Mouse (Mus musculus): ENCODE results near the gene Bpgm. TPM values are rescaled to one million over a fixed set of nuclear protein-coding genes. Genes with fewer than 3 reads are reported as not detected.

Gene Bpgm
- total RNA-seq, 2 experiments from 2014 or later: 43.2 to 49.5 TPM

GRCm38 (mm10) chr6:34526389-34526788 lies 50.4 kb downstream of the Bpgm start:
- DNase-seq (ENCODE audit: low spot score in 2 of 2): no peak

- no peak for DNase-seq (ENCODE audit: low spot score in 2 of 2)
These were observed 52.1 kb downstream of the Bpgm start for GRCm38 (mm10) chr6:34528131-34528530.

GRCm38 (mm10) chr6:34529992-34530391 lies 54.0 kb downstream of the Bpgm start:
- DNase-seq (ENCODE audit: low spot score in 2 of 2): no peak

- DNase-seq (ENCODE audit: low spot score in 2 of 2): no peak
These were observed 57.0 kb downstream of the Bpgm start for GRCm38 (mm10) chr6:34533055-34533454.

- DNase-seq (ENCODE audit: low spot score in 2 of 2): no peak
These were observed 57.9 kb downstream of the Bpgm start for GRCm38 (mm10) chr6:34533896-34534295.

GRCm38 (mm10) chr6:34542866-34543265 lies 66.9 kb downstream of the Bpgm start:
- no peak for DNase-seq (ENCODE audit: low spot score in 2 of 2)

GRCm38 (mm10) chr6:34543303-34544206 lies 67.5 kb downstream of the Bpgm start:
- no peak for DNase-seq (ENCODE audit: low spot score in 2 of 2)

GRCm38 (mm10) chr6:34544207-34544602 lies 68.2 kb downstream of the Bpgm start:
- no peak for DNase-seq (ENCODE audit: low spot score in 2 of 2)

- DNase-seq (ENCODE audit: low spot score in 2 of 2): no peak
These were observed 69.3 kb downstream of the Bpgm start for GRCm38 (mm10) chr6:34545286-34545685.

- DNase-seq (ENCODE audit: low spot score in 2 of 2): no peak
These were observed 72.5 kb downstream of the Bpgm start for GRCm38 (mm10) chr6:34548406-34548990.

GRCm38 (mm10) chr6:34549017-34549416 lies 73.0 kb downstream of the Bpgm start:
- DNase-seq (ENCODE audit: low spot score in 2 of 2): no peak

GRCm38 (mm10) chr6:34552489-34553157 lies 76.6 kb downstream of the Bpgm start:
- DNase-seq (ENCODE audit: low spot score in 2 of 2): no peak

- DNase-seq (ENCODE audit: low spot score in 2 of 2): no peak
These were observed 78.4 kb downstream of the Bpgm start for GRCm38 (mm10) chr6:34554291-34554997.

Other genes starting within 250 kb of the Bpgm start
- gene Akr1b3, start 158.7 kb upstream of the Bpgm start, total RNA-seq (2021): 100 to 1,000 TPM; 123 to 124 TPM
- gene Akr1b8, start 122.1 kb upstream of the Bpgm start, total RNA-seq (2021): 10 to 100 TPM; 73.3 to 75.5 TPM
- 10 to 100 TPM; 80.9 to 92.1 TPM for gene Akr1b10, start 92.0 kb upstream of the Bpgm start, total RNA-seq (2021)
- 100 to 1,000 TPM; 195 to 242 TPM for gene Akr1b7, start 63.9 kb upstream of the Bpgm start, total RNA-seq (2021)
- gene Cald1, start 122.3 kb downstream of the Bpgm start, total RNA-seq (2021): 100 to 1,000 TPM; 109 to 124 TPM

Measured in adrenal gland, postnatal 4 days (tissue).